Mouse (Mus musculus) layer of hippocampus, adult 2 months (tissue): ENCODE data around the gene Cacng6. TPM values are rescaled to one million over a fixed set of nuclear protein-coding genes. Genes with fewer than 3 reads are reported as not detected.
"Not testable (repeated sequence)": the region's sequence is repeated elsewhere in the genome, so short reads cannot be mapped to it uniquely, and the experiment has no call there.

Source experiments
- DNase-seq, 2 experiments: peaks; one replicate each; pipeline ENCODE4 v3.0.0; 2022; ENCODE audit warnings: low spot score in 2 of 2
- H3K27ac ChIP-seq: fragments of 200-600 bp; 2 replicates; pipeline ENCODE4 v1.8.1; 2022
- H3K4me3 ChIP-seq: fragments of 200-600 bp; 2 replicates; pipeline ENCODE4 v1.8.1; 2022; ENCODE audit warnings: mild to moderate bottlenecking
- CTCF ChIP-seq: fragments of 200-600 bp; conservative IDR thresholded peaks from 2 replicates; pipeline ENCODE4 v1.8.1; 2022; ENCODE audit warnings: antibody characterized with exemption, mild to moderate bottlenecking, moderate library complexity
- total RNA-seq, 2 experiments: library from RNA; stranded (reverse); gene quantifications; 2 replicates each; pipeline ENCODE4 v1.2.3; 2021

The Cacng6 gene
- total RNA-seq, 2 experiments from 2014 or later = 1.9 to 2.2 TPM

DNA sequence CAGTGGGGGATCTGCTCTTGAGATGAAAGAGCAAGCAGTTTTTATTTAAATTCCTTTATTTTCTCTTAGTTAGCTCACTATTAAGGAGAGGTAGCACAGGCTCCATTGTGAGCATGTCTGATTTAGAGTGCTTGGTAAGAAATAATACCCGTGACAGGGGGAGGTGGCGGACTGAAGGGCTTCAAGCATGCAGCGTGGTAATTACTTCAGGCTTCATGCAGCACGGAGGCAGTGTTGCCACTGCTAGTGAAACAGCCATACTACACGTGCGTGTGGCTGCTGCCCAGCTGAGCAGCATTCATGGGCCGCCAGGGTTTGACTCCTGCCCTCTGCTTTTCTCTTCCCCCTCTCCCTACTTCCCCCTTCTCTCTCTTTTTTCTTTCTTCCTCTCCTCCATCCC lies 26.2 kb upstream of the Cacng6 start:
- Histone ChIP-seq H3K4me3 (peak overlapping the region; percentile 60), H3K27ac (peak overlapping the region; percentile 46; the same call in 1 of the 2 replicates)
- TF ChIP-seq CTCF = no peak
- DNase-seq = no peak

DNA sequence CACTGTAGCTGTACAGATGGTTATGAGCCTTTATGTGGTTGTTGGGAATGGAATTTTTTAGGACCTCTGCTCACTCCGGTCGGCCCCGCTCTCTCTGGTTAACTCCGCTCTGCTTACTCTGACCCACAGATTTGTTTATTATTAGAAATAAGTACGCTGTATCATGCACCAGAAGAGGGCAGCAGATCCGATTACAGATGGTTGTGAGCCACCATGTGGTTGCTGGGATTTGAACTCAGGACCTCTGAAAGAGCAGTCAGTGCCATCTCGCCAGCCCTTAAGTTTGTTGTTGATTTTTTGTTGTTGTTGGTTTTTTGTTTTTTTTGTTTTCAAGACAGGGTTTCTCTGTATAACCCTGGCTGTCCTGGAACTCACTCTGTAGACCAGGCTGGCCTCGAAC lies 25.6 kb upstream of the Cacng6 start:
- TF ChIP-seq CTCF = peak; percentile 55
- H3K27ac ChIP-seq, DNase-seq: not testable (repeated sequence)
- peak overlapping the region; percentile 60; the same call in 1 of the 2 replicates for H3K4me3 ChIP-seq

DNA sequence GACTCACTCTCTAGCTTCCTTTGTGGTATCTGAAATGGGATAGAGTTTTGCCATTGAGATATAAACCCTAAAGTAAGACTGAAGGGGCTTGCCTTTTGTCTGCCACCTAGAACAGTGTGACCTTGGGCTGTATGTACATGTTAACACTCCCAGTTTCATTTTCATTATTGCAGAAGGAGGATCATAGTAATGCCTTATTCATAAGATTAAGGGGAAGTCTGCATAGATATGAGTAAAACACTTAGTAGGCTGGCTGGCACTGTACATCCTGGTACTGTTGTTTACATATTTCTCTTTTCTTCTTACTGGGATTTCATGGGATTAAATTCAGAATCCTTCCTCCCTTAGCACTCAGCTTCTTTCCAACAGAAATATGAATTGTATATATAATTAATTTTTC lies 24.1 kb upstream of the Cacng6 start:
- no peak for DNase-seq
- TF ChIP-seq CTCF = no peak

DNA sequence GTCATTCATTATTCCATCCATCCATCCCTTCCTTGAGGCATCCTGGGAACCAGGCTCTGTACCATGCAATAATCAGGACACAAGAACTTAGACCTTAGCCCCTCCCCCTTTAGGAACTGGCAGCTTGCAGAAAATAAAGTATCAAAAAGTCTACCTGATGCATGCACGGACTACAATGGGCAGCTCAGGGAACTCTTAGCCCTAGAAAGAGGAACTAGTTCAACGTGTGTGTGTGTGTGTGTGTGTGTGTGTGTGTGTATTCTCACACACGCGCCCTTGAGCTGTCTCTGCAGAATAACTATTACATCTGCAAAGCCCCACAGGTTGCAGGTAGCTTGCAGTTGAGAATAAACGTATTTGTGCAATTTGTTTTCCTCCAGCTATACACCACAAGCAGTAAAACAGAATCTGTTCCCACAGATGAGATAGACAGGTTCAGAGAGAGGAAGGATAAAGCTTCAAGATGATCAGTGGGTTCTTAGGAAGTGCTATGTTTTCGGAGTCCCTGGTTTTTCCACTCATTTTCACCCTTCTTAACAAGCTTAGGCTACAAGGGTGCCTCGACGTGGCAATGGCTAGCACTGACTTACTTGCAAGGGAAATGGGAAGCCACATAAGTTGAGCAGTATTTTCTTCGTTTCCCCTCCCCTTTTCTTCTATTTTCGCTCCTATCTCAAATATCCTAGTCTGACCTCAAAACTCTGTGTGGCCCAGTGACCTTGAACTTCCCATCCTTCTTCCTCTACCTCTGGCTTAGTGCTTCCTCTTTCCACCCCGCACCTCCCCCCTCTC lies 14.1 kb upstream of the Cacng6 start:
- no peak overlapping the region for H3K4me3 ChIP-seq
- DNase-seq = no peak
- no peak overlapping the region for H3K27ac ChIP-seq
- no peak for TF ChIP-seq CTCF

More for the DNA sequence above, 24.1 kb upstream of the Cacng6 start:
- no peak overlapping the region for H3K4me3 ChIP-seq
- no peak overlapping the region for H3K27ac ChIP-seq

DNA sequence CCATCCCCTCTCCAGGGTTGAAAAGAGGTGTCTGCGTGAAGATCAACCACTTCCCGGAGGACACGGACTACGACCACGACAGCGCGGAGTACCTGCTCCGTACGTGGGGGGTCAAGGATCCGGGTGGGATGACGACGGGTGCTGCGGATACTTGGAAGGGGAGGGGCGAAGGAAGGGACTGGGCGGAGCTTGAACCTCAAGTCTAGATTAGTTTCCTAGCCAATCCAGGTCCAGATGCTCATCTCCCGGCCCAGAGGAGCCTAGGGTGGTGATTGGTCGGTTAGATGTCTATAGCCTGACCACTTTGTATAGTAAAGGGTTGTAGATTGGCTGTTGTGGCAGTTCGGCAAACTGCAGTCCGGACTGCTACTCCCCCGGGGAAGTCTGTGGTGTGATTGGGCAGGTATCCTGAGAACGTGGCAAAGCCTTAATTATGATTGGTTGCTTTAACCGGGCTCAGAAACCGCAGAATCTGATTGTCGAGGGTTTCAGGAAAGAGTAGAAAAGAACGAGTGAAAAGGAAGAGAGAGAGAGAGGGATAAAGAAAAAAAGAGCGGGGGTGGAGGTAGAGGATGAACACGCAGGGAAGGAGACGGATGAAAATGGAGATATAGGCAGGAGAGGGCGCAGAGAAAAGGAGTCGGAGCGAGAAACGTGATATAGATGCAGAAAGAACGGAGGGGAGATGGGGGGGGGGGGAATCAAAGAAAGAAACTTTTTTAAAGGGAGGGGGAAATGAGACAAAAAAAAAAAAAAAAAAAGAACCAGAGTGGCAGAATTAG lies 12.6 kb upstream of the Cacng6 start:
- peak overlapping the region; percentile 51 for H3K4me3 ChIP-seq
- no peak for DNase-seq
- peak overlapping the region; percentile 72 for H3K27ac ChIP-seq
- TF ChIP-seq CTCF = 0 out of 2 replicates have a peak, but pooled peaks have one; percentile 25

DNA sequence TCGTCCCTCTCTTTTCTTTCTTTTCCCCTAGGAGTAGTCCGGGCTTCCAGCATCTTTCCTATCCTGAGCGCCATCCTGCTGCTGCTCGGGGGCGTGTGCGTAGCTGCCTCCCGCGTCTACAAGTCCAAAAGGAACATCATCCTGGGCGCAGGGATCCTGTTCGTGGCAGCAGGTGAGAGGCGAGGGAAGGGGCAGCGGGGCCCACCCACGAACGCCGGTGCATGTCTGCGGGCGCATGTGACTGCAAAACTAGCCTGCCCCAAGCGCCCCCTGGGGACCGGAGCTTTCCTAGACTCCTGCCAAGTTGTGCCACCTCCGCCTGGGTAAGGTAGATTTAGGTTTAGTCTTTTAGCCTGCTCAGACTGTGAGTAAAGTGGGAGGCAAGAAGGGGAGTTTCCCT lies 12.0 kb upstream of the Cacng6 start:
- peak overlapping the region; percentile 72 for H3K27ac ChIP-seq
- no peak for DNase-seq
- TF ChIP-seq CTCF = peak; percentile 69
- H3K4me3 ChIP-seq = peak overlapping the region; percentile 51

DNA sequence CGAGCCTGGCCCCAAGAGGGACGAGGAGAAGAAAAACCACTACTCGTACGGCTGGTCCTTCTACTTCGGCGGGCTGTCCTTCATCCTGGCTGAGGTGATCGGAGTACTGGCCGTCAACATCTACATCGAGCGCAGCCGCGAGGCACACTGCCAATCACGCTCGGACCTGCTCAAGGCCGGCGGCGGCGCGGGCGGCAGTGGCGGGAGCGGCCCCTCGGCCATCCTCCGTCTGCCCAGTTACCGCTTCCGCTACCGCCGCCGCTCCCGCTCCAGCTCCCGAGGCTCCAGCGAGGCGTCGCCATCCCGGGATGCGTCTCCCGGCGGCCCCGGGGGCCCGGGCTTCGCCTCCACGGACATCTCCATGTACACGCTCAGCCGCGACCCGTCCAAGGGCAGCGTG lies 9.1 kb upstream of the Cacng6 start:
- TF ChIP-seq CTCF = no peak
- H3K4me3 ChIP-seq = peak overlapping the region; percentile 49
- no peak for DNase-seq
- peak overlapping the region; percentile 86 for H3K27ac ChIP-seq

DNA sequence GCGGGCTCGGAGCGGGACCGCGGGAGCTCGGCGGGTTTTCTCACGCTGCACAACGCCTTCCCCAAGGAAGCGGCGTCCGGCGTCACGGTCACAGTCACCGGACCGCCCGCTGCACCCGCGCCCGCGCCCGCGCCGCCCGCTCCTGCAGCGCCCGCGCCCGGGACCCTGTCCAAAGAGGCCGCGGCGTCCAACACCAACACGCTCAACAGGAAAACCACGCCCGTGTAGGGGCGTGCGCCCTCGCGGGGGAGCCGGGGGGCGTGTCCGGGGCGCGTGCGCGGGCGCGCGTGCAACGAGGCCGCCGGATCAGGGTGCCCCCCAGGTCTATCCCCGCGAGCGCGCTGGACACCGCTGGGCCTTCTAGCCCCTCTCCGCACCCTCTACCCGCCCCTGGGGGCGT lies 8.6 kb upstream of the Cacng6 start:
- peak overlapping the region; percentile 49 for H3K4me3 ChIP-seq
- peak overlapping the region; percentile 86 for H3K27ac ChIP-seq
- no peak for DNase-seq
- TF ChIP-seq CTCF = no peak

DNA sequence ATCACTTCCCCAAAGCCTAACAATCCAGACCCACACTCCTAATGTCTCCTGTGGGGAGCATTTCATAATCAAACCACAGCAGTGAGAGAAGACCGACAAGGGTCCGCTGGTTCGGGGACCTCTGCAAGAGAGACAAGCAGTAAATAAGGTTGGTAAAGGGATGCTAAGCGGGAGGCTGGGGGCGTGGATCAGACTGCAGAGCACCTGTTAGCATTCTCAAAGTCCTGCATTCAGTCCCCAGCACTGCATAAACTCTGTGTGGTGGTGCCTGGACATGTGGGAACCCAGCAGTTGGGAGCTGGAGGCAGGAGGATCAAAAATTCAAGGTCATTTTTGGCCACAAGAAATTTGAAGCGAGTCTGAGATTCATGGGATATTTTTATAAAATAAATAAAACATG lies 4.1 kb upstream of the Cacng6 start:
- no peak for TF ChIP-seq CTCF
- Histone ChIP-seq H3K4me3 (no peak overlapping the region), H3K27ac (peak overlapping the region; percentile 95)
- no peak for DNase-seq

DNA sequence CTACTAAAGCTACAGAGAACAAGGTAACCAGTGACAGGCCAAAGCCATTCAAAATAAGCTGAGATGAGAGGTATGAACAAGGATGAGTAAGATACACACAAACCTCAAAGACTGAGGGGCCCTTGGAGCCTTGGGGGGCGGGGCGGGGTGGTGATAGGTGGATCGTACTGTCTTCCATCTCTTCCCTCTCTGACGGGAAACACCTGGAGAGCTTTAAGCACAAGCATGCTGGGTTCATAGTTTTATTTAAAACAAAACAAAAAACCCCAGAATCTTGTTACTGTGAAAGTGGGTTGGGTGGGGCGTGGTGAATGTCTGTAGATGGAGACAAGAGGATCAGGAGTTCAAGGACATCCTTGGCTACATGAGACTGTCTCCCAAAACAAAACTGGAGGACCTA lies 3.5 kb upstream of the Cacng6 start:
- no peak overlapping the region for H3K4me3 ChIP-seq
- TF ChIP-seq CTCF = no peak
- no peak for DNase-seq
- peak overlapping the region; percentile 95 for H3K27ac ChIP-seq

DNA sequence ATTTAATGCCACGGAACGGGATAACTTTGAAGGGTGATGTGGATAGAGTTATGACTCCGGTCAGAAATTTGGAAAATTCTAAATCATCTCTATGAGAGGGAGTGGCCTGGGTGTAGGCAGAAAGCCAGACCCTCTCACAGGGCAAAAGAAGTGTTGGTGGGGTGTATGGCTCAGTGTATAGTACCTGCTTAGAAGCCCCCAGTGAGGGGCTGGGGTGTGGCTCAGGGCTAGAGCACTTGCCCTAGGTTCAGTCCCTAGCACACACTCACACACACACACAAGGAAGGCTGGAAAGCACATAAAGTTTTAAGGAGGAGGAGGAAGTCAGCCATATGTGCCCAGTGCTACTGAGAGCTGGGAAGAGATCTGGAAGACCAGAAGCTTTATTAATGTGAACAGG lies 2.7 kb upstream of the Cacng6 start:
- no peak for TF ChIP-seq CTCF
- H3K4me3 ChIP-seq = no peak overlapping the region
- peak overlapping the region; percentile 95 for H3K27ac ChIP-seq
- DNase-seq = no peak

DNA sequence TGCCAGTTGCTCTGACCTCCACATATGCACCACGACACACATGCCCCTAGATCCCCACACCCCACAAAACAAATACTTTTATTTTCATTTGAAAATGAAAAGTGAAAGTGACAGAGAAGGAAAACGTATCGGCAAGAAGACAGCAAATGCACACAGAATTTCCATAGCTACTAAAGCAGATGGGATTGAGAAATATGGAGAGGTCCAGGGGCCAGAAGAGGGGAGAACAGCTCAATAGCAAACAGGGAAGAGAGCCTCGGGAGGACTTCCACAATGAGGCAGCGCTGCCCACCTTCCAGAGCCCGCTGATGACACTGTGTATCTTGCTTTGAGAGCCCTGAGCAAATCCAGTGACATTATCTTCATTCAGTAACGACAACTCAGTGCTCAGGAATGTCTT lies 1.9 kb upstream of the Cacng6 start:
- DNase-seq = no peak
- TF ChIP-seq CTCF = no peak
- peak overlapping the region; percentile 3; the same call in 1 of the 2 replicates for H3K4me3 ChIP-seq
- peak overlapping the region; percentile 95 for H3K27ac ChIP-seq

DNA sequence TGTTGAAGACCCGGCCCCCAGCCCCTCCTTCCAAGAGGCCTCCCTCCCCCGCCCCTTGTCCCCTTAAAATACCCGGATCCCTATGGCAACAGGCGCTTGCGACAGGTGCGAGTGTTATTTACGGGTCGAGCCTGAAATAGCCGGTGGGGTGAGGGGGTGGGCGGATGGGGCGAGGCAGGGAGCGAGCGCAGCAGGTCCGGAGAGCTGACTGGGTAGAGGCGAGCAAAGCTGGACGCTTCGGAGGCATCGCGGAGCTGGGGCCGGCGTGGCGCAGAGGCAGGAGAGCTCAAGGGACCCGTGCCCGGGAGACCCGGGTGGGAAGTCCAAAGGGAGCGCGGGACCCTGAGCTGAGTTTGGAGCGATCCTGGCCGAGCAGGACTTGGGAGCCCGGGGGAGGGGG lies 565 bp upstream of the Cacng6 start:
- no peak for TF ChIP-seq CTCF
- Histone ChIP-seq H3K4me3 (peak overlapping the region; percentile 3), H3K27ac (peak overlapping the region; percentile 95)
- no peak for DNase-seq
